Mouse (Mus musculus) adrenal gland, postnatal 25 days (tissue): ENCODE measurements around the gene Cacybp. TPM values are rescaled to one million over a fixed set of nuclear protein-coding genes. Genes with fewer than 3 reads are reported as not detected.
A peak's percentile ranks its signal among the peaks of the same experiment; 100 is the strongest.

Experiments used
- DNase-seq: peaks from one replicate; pipeline ENCODE4 v3.0.0; 2021; ENCODE audit warnings: mixed read lengths
- long read RNA-seq: library from polyadenylated mRNA; stranded (forward); transcript quantifications from one replicate; pipeline ENCODE4 v2.0.0, GENCODE M21; 2021
- total RNA-seq: library from RNA; stranded (reverse); gene quantifications from 2 replicates; pipeline ENCODE4 v1.2.3, GENCODE M21; 2021

Gene Cacybp
- total RNA-seq: 81.3 and 101 TPM in 2 replicates
- long read RNA-seq, transcript Cacybp-201 (6 exons, 2,098 nt): major isoform, 105 of 109 reads
- long read RNA-seq, partial matches to known transcripts: 0 of 109 reads
- long read RNA-seq, other reads (novel, unspliced or antisense): 4 of 109 reads

DNA sequence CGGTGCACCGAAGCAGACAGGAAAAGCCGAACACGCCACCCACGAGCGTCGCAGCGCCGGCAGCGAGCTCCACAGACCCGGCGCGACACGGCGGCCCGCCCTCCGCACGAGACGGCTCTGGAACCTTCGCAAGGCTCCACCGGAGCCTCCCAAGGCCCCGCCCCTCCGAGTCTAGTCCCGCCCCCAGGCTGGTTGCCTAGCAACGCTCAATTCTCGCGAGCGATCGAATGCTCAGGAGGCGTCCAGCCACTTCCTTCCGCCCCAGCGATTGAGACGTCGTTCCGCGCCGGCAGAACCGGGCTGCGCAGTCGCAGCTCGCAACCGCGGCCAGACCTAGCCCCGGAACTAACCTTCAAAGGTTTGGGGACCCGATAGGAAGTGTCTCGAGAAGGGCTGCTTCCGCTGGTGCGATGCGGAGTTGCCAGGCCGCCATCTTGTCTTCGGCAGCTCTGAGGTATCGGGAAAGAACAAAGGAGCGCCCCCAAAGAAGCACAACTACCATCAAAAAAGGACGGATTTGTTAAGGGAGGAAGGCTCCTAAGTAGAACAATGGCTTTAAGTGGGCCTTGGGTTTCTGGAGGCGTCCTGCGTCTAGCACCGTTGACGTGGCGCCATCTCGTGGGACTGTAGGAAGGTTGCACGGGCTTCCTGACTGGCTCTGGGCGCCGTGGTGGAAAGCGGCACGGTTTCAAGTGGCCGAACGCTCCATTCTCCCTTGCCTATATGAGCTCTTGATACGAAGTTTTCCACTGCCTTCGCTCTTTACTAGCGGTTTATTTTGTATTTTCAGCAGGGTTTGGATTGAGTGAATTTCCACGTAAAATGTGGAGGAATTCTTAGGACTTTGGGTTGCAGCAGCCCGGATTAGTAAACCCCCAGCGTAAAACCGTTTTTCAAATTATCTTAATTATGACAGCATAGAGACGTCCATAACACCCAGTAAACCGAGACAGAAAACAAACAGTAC is at the start of gene Cacybp:
Gene Cacybp, minus strand, starts transcription at position 173 of the 967 bp plus-strand sequence.
- DNase-seq: peak; percentile 100

DNA sequence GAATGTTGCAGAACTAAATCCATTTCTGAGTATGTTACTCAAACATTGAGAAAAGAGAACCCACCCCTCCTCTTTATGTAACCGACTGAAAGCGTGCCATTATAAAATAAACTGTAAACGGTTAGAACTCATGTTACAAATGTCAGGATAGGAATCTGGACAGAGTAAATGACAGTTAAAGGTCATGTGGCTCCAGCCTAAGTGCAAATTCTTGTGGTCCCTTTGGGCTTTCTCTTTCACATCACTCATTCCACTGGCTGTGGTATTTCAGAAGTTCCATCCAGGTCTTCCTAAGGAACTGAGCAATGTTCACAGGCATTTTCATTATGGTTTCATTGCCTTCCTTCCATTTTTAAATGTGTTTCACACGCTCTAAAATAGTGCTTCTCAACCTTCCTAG is 49.7 kb upstream of the Cacybp start:
- DNase-seq: no peak

DNA sequence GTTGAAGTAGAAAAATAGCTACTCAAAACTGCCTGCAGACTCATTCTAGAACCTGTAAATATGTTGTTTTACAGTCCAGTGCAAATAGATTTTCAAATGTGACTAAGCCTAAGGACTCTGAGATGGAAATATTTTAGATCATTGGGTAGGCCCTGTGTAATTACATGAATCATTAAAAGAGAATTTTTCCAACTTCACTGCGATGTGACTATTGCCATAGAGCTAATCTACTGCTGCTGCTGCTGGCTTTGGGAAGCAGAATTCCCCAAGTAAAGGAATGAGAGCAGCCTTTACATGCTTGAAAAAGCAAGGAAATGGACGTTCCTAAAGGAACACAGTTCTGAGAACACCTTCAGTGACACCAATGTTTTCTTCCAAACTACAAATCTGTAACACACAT is 49.2 kb upstream of the Cacybp start:
- DNase-seq: no peak

DNA sequence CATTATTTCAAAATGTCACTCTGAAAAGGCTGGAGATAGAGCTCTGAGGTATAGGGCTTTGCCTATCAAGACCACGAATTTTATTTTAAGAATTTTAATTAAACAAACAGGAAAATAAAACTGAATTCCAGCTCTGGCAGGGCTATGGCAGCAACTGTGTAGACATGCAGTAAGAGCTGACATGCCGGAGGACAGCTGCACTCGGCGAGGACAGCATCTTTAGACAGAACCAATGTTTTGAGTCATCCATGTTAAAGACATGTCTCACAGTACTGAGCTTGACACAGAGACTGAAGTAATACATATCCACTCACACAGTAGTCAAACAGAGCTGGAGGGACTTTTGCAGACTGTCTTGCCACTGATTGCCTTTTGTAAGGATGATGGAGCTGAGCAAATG is 47.9 kb upstream of the Cacybp start:
- DNase-seq: no peak

DNA sequence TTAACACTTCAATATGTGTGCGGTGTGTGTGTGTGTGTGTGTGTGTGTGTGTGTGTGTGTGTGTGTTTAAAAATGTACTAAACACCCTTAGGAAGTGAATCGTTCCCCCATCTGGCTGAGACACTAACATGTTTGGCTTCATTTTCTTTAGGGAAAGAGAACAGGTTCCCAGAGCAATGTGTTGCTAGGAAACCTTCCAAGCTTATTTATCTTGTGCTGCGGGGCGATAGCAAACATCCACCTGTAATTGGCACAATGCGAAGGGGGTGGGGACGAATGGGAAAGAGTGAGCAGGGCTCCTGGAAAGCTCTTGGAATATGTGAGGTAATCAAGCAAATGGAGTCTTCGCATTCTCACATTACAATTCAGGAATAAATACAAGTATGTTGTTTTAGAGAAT is 47.2 kb upstream of the Cacybp start:
- DNase-seq: no peak

DNA sequence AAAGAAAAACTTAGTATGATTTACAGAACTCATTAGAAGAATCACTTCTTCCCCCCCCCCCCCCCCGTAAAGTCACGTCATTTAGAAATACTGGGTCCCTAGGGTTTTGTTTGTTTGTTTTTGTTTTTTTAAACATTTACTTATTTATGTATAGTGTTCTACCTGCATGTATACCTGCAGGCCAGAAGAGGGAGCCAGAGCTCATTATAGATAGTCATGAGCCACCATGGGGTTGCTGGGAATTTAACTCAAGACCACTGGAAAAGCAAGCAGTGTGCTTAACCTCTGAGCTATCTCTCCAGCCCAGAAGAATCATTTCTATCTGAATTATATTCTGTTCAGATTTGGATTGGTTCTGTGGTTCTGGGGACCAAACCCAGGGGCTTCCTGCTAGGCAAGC is 40.4 kb upstream of the Cacybp start:
- no peak for DNase-seq

DNA sequence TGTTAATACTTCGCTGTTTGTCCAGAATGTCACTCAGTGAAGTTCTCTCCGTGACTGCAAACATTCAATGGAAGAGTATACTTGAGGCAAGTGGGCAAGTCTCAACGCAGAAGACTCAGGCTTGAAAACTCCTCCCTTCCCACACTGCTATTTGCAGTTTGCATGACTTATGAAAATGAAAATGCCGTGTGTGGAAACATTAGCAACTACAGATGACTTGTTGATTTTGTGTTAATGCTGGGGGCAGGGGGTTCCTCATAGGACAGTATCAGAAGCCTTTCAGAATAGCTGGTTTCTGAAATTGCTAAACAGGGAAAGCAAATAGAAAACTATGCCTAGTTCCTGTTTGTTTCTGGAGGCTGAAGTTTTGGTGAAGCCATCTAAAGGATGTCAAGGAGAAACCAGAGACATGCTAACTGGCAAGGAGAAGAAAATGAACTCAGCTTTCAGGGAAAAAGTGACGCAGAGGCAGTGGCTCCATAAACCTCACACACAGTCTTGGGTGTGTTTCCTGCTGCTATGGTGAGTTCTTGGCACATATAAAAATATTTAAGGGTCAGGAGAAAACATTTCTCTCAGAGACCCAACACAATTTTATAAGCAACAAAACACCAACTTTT is 38.8 kb upstream of the Cacybp start:
- DNase-seq: no peak

DNA sequence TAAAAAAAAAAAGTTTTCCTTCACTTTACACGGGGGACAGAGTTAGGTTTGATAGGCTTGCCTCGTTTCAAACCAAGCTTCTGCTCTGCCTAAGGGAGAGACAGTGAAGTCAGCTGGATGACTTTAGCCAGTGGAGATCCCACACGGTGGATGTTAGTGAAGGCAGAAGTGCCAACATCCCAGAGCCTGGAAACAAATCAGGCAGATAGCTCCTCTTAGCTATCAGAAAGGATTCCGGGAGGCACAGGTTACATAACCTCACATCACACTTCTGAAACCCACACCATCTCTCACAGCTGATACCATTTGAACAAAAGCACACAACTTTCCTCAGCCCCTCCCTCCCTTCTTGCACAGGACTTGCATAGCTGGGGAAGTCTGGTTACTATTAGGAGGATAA is 38.1 kb upstream of the Cacybp start:
- DNase-seq: no peak

DNA sequence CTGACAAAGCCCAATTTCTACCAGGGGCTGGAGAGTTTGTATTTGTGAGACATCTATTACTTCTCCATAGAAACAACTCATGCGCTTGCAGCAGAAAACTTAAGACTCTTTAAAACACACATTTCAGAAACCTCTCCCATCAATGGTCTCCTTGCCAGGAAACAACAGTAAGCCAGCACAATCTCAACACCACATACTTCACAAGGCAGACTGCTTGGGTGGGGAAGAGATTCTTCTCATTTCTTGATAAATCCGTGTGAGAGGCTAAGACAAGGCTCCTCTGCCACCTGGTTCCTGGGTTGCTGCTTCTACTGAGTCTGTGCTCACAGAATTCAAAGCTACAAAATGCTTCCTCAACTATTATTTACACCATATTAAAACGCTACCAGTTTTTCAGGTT is 37.1 kb upstream of the Cacybp start:
- no peak for DNase-seq

DNA sequence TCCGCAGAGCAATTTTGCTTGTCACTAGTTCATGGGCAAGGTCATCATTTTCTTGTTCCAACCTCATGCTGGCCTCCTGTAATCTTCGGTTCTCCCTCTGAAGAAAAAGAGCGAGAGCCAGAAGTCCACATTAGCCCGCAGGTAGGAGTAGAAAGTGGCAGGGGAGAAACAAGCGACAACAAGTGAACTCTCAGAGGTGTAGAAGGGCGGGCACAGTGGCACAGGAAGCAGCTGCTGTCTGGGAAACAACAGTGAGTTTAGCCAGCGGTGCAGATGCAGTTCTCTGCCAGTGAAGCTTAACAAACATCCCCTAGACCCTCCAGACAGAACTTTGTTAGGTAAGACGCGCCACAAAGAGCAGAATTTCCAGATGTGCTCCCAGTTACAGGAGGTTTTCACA is 34.8 kb upstream of the Cacybp start:
- DNase-seq: no peak

DNA sequence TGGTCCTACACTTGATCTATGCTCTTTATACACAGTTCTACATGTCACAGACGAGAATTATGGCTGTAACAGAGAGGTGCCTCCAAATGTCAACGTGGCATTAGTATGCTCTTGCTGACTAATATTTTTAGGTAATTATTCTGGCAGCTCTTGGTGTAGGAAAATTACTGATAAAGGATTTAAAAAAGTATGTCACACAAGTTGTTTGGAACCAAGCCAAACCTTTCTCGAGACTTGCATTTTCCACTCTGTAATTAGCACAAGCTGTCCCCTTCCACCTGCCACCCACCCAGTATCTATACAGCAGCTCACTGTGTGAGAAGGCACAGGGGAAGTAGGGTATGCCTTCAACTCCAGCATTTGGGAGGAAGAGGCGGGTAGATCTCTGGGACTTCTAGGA is 34.2 kb upstream of the Cacybp start:
- no peak for DNase-seq

DNA sequence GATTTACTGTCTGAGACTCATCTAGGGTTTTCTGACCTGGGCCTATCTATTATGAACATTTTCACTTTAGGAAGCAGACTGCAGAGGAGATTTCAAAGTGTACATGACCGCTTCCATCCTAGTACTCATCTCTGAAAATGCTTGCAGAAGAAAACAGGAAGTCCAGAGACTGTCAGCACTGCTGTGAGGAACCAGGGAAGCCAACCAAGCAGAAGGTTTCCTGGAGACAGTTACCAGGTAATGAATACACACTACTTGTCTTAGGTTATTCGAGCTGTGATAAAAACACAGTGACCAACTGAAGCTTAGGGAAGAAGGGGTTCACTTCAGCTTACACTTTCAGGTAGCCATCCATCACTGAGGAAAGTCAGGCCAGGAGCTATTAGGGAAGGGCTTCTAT is 33.3 kb upstream of the Cacybp start:
- no peak for DNase-seq

DNA sequence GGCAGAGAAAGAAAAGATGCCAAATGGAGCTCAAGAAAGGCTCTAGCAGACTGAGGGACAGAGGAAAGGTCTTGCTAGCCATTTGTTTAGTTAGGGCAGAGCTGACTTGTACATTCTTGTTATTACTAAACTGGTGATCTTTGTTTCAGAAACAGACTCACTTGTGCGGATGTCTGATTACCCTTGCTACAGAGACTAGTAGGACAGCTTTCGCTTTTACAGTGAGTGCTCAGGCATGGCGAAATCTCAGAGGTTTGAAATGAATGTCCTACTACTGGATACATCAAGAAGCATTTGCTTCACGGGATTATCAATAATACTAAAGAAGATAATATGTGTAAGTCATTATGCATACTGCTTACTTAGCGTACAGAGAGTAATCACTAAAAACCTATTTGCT is 32.0 kb upstream of the Cacybp start:
- no peak for DNase-seq

DNA sequence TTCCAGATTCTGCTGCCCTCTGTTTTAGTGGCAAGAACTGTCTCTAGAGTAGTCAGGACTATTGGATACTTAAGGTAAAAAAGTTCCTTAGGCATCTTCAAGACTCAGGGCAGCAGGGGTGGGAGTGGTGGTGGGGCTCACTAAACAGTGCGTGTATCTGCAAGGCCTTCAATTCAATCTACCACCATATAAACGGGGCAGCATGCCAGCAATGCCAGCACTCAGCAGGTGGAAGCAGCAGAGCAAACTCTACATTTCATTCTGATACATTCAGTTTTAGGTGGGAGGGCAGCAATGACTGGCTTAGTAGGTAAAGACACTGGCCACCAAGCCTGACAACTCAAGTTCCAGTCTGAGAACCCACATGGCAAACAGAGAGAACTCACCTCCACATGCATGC is 27.4 kb upstream of the Cacybp start:
- no peak for DNase-seq

DNA sequence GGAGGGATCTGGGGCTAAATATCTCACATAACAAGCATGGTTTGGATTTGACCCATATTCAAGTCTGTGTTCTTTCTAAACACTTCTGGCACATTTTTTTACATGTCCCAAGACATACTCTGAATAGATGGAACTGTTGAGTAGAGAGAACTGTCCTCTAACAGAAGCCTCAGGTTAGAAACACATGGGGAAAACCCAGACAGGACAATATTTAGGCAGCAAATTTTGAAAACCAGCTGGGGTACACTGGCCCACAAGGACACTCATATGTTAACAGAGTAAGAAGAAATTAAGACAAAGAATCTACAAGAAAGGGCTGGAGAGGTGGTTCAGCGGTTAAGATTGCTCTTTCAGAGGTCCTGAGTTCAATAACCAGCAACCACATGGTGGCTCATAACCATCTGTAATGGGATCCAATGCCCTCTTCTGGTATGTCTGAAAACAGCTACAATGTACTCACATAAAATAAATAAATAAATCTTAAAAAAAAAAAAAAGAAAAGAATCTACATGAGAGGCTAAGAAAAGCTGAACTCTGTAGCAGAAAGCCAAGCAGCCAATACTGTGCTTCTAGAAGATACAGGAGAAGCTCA is 26.3 kb upstream of the Cacybp start:
- no peak for DNase-seq

DNA sequence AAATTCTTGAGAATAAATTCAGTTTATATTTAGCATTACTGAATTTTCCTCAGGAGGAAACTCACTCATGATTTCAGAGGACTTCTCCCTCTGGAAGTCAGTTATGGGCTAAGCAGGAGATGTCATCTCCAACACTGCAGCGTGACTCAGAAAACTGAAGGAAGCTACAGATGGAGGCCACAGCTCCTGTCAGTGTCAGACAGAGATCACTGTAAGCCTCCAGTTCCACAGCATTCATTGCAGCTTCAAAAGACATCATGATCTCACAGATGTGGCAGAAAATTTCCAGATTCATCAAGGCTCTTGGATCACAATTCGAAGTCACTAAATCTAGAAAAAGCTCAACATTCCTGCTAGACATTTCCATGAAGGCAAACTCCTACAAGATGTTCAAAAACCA is 25.3 kb upstream of the Cacybp start:
- no peak for DNase-seq

DNA sequence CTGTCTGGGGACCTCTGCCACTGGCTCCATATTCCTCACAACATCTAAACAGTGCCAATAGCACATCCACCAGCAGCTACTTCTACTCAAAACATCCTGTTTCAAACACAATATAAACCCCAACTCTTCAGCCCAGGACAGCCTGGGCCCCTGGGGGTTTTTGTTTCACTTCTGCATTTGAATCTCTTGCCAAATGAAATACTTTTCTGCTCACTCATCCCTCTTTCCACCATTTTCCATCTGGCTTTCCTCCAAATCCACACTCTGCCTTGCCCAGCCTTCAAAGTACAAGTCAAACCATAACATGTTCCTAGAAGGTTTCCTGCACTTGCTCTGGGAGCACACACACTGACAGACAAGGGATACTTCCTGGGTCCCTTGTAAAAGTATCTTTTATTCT is 21.2 kb upstream of the Cacybp start:
- DNase-seq: no peak

DNA sequence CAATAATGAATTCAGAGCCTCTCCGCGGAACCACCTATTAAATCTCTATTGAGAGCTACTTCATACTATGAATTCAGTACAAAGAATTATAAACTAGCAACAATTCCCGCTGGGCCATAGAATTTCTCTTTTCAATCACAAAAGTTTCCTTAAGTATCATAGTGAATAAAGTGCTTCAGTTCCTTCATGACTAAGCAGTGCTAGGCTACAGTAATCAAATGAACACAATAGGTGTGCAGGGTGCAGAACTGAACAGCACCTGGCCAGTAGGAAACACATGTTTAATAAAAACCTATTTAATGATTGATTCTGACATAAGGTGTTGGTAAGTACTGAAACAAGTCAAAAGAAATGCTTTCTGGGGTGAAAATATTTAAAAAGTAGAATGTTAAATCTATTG is 19.4 kb upstream of the Cacybp start:
- no peak for DNase-seq

DNA sequence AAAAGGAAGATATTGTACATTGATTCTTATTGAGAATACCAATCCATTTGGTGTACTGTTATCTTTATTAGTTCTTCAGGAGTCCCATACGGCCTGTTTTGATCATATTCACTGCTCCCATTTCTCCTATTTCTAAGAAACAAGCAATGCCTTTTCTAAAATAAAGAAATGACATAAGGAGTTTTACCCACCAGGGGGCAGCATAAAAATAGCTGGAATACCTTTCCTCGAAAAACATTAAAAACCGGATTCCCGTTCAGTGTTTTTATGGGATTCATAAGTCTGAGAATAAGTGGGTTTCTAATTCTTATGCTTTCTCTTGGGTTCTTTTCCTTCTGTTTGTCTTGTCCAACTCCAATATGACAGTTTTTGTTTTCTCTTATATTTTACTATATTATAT is 18.3 kb upstream of the Cacybp start:
- DNase-seq: no peak

DNA sequence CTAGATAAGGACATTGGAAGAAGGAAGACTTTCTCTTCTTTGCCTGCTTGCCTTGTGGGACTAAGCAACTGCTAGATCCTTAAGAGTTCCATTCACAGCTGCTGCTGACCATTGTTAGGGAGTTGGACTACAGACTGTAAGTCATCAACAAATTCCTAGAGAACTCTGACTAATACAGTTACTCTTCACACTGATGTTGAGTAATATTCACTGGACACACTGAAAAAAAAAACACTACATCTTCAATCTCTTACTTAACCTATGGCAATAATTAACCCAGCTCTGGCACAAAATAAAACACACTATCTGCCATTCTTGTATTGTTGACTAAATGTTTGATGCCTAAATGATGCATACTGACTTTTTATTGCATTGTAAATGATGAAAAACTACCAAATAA is 15.2 kb upstream of the Cacybp start:
- DNase-seq: no peak

DNA sequence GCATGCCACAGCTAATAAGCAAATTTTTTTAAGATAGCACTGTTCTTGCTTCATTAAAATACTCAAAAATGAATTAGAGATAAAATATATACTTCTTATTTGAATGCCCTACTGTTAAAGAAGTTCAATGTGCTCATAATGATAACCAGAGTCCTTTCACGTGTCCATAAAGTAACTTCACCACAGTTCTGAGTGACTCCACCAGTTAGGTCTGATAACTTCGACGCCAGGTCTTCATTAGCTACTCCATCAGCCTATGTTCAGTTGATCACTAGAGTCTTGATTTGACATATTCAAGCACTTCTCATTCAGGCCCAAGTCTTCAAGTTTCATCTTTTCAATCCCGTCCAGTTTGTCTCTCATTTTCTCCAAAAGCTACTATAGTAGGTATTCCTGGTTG is 14.5 kb upstream of the Cacybp start:
- DNase-seq: no peak

DNA sequence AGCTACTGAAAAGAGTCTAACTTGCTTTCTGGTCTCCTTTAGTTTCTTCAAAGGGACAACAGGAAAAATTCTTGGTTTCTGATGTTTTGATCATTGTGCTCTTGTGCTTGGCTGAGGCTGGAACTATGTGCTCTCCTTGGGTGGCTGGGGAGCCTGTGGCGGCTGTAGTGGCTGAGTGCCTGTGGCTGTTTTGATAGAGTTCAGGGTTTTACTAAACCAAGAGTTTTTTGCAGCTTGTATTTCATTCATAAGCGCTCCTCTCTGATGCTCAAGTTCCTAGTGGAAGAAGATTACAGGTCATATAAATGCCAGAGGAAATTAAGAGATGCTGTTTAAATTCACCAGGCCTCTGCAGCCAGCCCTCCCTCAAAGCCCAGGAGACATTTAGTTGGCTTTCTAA is 11.4 kb upstream of the Cacybp start:
- no peak for DNase-seq

DNA sequence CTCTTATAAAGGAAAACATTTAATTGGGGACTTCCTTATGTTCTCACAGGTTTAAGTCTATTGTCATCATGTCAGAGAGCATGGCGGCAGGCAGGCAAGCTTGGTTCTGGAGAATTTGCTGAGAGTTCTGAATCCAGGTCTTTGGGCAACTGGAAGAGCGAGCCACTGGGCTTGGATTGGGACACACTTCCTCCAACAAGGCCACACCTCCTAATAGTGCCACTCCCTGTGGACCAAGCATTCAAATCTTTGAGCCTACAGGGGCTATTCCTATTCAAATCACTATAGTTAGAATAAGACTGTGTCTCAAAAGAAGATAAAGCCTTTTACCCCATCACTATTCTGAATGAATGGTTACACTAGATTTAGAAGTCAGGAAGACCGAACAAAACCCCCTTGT is 5.2 kb upstream of the Cacybp start:
- no peak for DNase-seq
